Mouse (Mus musculus) embryonic fibroblast, embryonic 13.5 days (primary cell): ENCODE measurements at regions not wholly inside any gene's neighbourhood (a gene's known extent, or its start where the extent isn't known, plus 50 kb on each side); places are given as distances from the start of the nearest gene placed in this dataset.

Source experiments
- H3K27ac ChIP-seq: 2 replicates; pipeline ENCODE4 v1.5.1; 2012; ENCODE audit warnings: low read length, control low read depth, inconsistent platforms; ENCODE audit not compliant: insufficient read depth
- H3K4me1 ChIP-seq: 2 replicates; pipeline ENCODE4 v1.6.1; 2011; ENCODE audit warnings: low read length; ENCODE audit not compliant: control insufficient read depth, insufficient read depth
- H3K4me3 ChIP-seq: 2 replicates; pipeline ENCODE4 v1.5.1; 2011; ENCODE audit warnings: mild to moderate bottlenecking, control low read depth, low read length; ENCODE audit not compliant: insufficient read depth
- CTCF ChIP-seq: IDR thresholded peaks from 2 replicates; pipeline ENCODE4 v1.5.1; 2011; ENCODE audit warnings: mild to moderate bottlenecking, control low read depth, low read length, moderate library complexity, borderline replicate concordance; ENCODE audit not compliant: insufficient read depth
- POLR2A ChIP-seq: IDR thresholded peaks from 2 replicates; pipeline ENCODE4 v1.6.1; 2011; ENCODE audit warnings: low read depth, mild to moderate bottlenecking, control low read depth, low read length, moderate library complexity

- Histone ChIP-seq H3K4me3 (no peak overlapping the region), H3K27ac (no peak overlapping the region), H3K4me1 (peaks cover 8% of the 10 kb centered on the region; the same call in 1 of the 2 replicates)
- no peak for TF ChIP-seq CTCF
- TF ChIP-seq POLR2A = no peak
Measured at GRCm38 (mm10) chr14:76901490-76901889, 135.1 kb upstream of the Ccdc122 start.

- TF ChIP-seq CTCF (no peak), POLR2A (no peak)
- Histone ChIP-seq H3K4me3 (no peak overlapping the region), H3K27ac (no peak overlapping the region), H3K4me1 (peaks cover 8% of the 10 kb centered on the region; the same call in 1 of the 2 replicates)
Measured at GRCm38 (mm10) chr14:76899331-76899730, 137.2 kb upstream of the Ccdc122 start.

- 0 out of 2 replicates have a peak, but pooled peaks cover 2% of the 10 kb centered on the region for H3K4me1 ChIP-seq
- no peak overlapping the region for H3K4me3 ChIP-seq
- H3K27ac ChIP-seq = no peak overlapping the region
- TF ChIP-seq POLR2A = no peak
- no peak for TF ChIP-seq CTCF
Measured at GRCm38 (mm10) chr14:76887708-76888107, 148.9 kb upstream of the Ccdc122 start.

- no peak overlapping the region for H3K27ac ChIP-seq
- no peak overlapping the region for H3K4me3 ChIP-seq
- TF ChIP-seq CTCF (no peak), POLR2A (no peak)
- H3K4me1 ChIP-seq = peaks cover 5% of the 10 kb centered on the region
Measured at GRCm38 (mm10) chr14:76887201-76887600, 149.4 kb upstream of the Ccdc122 start.

GRCm38 (mm10) chr14:76883231-76883651 is 153.3 kb upstream of the Ccdc122 start:
- Histone ChIP-seq H3K27ac (no peak overlapping the region; the same call in 1 of the 2 replicates), H3K4me3 (no peak overlapping the region), H3K4me1 (peaks cover 5% of the 10 kb centered on the region)
- no peak for TF ChIP-seq CTCF
- TF ChIP-seq POLR2A = no peak

- H3K27ac ChIP-seq = no peak overlapping the region
- TF ChIP-seq CTCF = no peak
- H3K4me3 ChIP-seq = no peak overlapping the region
- peaks cover 5% of the 10 kb centered on the region for H3K4me1 ChIP-seq
Measured at GRCm38 (mm10) chr14:76882711-76883171, 153.8 kb upstream of the Ccdc122 start.

- H3K27ac ChIP-seq = peak overlapping the region; percentile 36; the same call in 1 of the 2 replicates
- TF ChIP-seq CTCF = no peak
- no peak for TF ChIP-seq POLR2A
- H3K4me1 ChIP-seq = peaks cover 15% of the 10 kb centered on the region
- no peak overlapping the region for H3K4me3 ChIP-seq
Measured at GRCm38 (mm10) chr14:76880851-76881250, 155.7 kb upstream of the Ccdc122 start.

- TF ChIP-seq POLR2A (no peak), CTCF (no peak)
Measured at GRCm38 (mm10) chr14:76877306-76877705, 159.3 kb upstream of the Ccdc122 start.

GRCm38 (mm10) chr14:76876015-76876414 is 160.6 kb upstream of the Ccdc122 start:
- H3K4me1 ChIP-seq = peaks cover 25% of the 10 kb centered on the region
- H3K27ac ChIP-seq = no peak overlapping the region
- no peak overlapping the region for H3K4me3 ChIP-seq
- TF ChIP-seq CTCF = no peak
- no peak for TF ChIP-seq POLR2A

More at GRCm38 (mm10) chr14:76877306-76877705, 159.3 kb upstream of the Ccdc122 start:
- no peak overlapping the region for H3K27ac ChIP-seq
- H3K4me1 ChIP-seq = peaks cover 25% of the 10 kb centered on the region
- H3K4me3 ChIP-seq = no peak overlapping the region

GRCm38 (mm10) chr14:76875266-76875900 is 161.2 kb upstream of the Ccdc122 start:
- Histone ChIP-seq H3K4me3 (no peak overlapping the region), H3K27ac (peak overlapping the region; percentile 74), H3K4me1 (peaks cover 25% of the 10 kb centered on the region)
- TF ChIP-seq CTCF (no peak), POLR2A (no peak)

- Histone ChIP-seq H3K27ac (peak overlapping the region; percentile 74), H3K4me3 (no peak overlapping the region), H3K4me1 (peaks cover 25% of the 10 kb centered on the region)
- TF ChIP-seq POLR2A (no peak), CTCF (no peak)
Measured at GRCm38 (mm10) chr14:76874542-76875265, 161.9 kb upstream of the Ccdc122 start.
